Mouse (Mus musculus) cerebellum, adult 8-10 months (tissue): ENCODE data around the gene Hsf4.

Experiments used
- DNase-seq: peaks from one replicate; pipeline ENCODE4 v3.0.0; 2022

Gene Hsf4

GRCm38 (mm10) chr8:105259721-105260320, 9.8 kb upstream of the Hsf4 start:
- peak; percentile 75 for DNase-seq

- peak; percentile 15 for DNase-seq
Measured at GRCm38 (mm10) chr8:105260371-105261099, 9.1 kb upstream of the Hsf4 start.

- no peak for DNase-seq
Measured at GRCm38 (mm10) chr8:105261326-105261980, 8.1 kb upstream of the Hsf4 start.

GRCm38 (mm10) chr8:105263244-105263912, 6.2 kb upstream of the Hsf4 start:
- DNase-seq, result no peak

- DNase-seq, result peak; percentile 56
Measured at GRCm38 (mm10) chr8:105264024-105264982, 5.3 kb upstream of the Hsf4 start, which contains the start of the genes Tradd and Fbxl8. Tradd (minus strand) TSS chr8:105264609. Fbxl8 (plus strand) TSS chr8:105264648.

- peak; percentile 13 for DNase-seq
Measured at GRCm38 (mm10) chr8:105265128-105265527, 4.5 kb upstream of the Hsf4 start.

- DNase-seq, result peak; percentile 13
Measured at GRCm38 (mm10) chr8:105266775-105267174, 2.8 kb upstream of the Hsf4 start.

- peak; percentile 61 for DNase-seq
Measured at GRCm38 (mm10) chr8:105268342-105269074, 1.1 kb upstream of the Hsf4 start.

GRCm38 (mm10) chr8:105269075-105269458, 534 bp upstream of the Hsf4 start:
- DNase-seq, result no peak

- DNase-seq, result no peak
Measured at GRCm38 (mm10) chr8:105270101-105270915, 707 bp downstream of the Hsf4 start.

- peak; percentile 20 for DNase-seq
Measured at GRCm38 (mm10) chr8:105270916-105271186, 1.2 kb downstream of the Hsf4 start.

GRCm38 (mm10) chr8:105275387-105275786, 5.8 kb downstream of the Hsf4 start:
- DNase-seq, result no peak

GRCm38 (mm10) chr8:105275840-105276239, 6.2 kb downstream of the Hsf4 start, which contains the start of gene Nol3:
Nol3 (plus strand) TSS chr8:105276140.
- DNase-seq, result no peak

GRCm38 (mm10) chr8:105276292-105277120, 6.9 kb downstream of the Hsf4 start:
- no peak for DNase-seq

GRCm38 (mm10) chr8:105278911-105279334, 9.3 kb downstream of the Hsf4 start:
- peak; percentile 92 for DNase-seq

GRCm38 (mm10) chr8:105280567-105280966, 11.0 kb downstream of the Hsf4 start:
- DNase-seq, result no peak

GRCm38 (mm10) chr8:105281821-105282220, 12.2 kb downstream of the Hsf4 start:
- no peak for DNase-seq

- DNase-seq, result no peak
Measured at GRCm38 (mm10) chr8:105282239-105282638, 12.6 kb downstream of the Hsf4 start.

GRCm38 (mm10) chr8:105283074-105283473, 13.5 kb downstream of the Hsf4 start:
- DNase-seq, result peak; percentile 50

- no peak for DNase-seq
Measured at GRCm38 (mm10) chr8:105285514-105285913, 15.9 kb downstream of the Hsf4 start.
